Mouse (Mus musculus): ENCODE data around the gene Ucp3. TPM values are rescaled to one million over a fixed set of nuclear protein-coding genes. Genes with fewer than 3 reads are reported as not detected.

Gene Ucp3
- polyA plus RNA-seq, 1 experiment from 2014 or later: not detected

GRCm38 (mm10) chr7:100463194-100463593 is 9.6 kb upstream of the Ucp3 start:
- Histone ChIP-seq H3K9ac (no peak overlapping the region), H3K27me3 (replicated peaks) (no peaks in the 10 kb centered on the region), H3K4me3 (no peak overlapping the region), H3K9me3 (no peaks in the 10 kb centered on the region), H3K27ac (no peak overlapping the region), H3K4me2 (no peak overlapping the region), H3K4me1 (no peaks in the 10 kb centered on the region), H3K36me3 (replicated peaks) (peaks cover 6% of the 10 kb centered on the region)
- WGBS: 87% methylated on average over 9 of the region's 9 CpGs
- no peak for ATAC-seq (replicated peaks)

GRCm38 (mm10) chr7:100463757-100464156 is 9.0 kb upstream of the Ucp3 start:
- WGBS: 92% methylated on average over 10 of the region's 10 CpGs
- Histone ChIP-seq H3K27ac (no peak overlapping the region), H3K9ac (no peak overlapping the region), H3K36me3 (replicated peaks) (peaks cover 6% of the 10 kb centered on the region), H3K9me3 (no peaks in the 10 kb centered on the region), H3K27me3 (replicated peaks) (no peaks in the 10 kb centered on the region), H3K4me2 (no peak overlapping the region), H3K4me3 (no peak overlapping the region), H3K4me1 (no peaks in the 10 kb centered on the region)
- no peak for ATAC-seq (replicated peaks)

- no peaks in the 10 kb centered on the region for H3K4me1 ChIP-seq
- H3K27me3 ChIP-seq (replicated peaks): no peaks in the 10 kb centered on the region
- H3K4me2 ChIP-seq: no peak overlapping the region
- no peak overlapping the region for H3K27ac ChIP-seq
- no peak overlapping the region for H3K9ac ChIP-seq
- no peaks in the 10 kb centered on the region for H3K9me3 ChIP-seq
- 96% methylated on average over 7 of the region's 7 CpGs for WGBS
- no peak for ATAC-seq (replicated peaks)
- H3K4me3 ChIP-seq: no peak overlapping the region
- H3K36me3 ChIP-seq (replicated peaks): peaks cover 11% of the 10 kb centered on the region
Observed at GRCm38 (mm10) chr7:100464248-100464647, 8.5 kb upstream of the Ucp3 start.

- Histone ChIP-seq H3K4me1 (no peaks in the 10 kb centered on the region), H3K27ac (no peak overlapping the region), H3K9ac (no peak overlapping the region), H3K27me3 (replicated peaks) (no peaks in the 10 kb centered on the region), H3K36me3 (replicated peaks) (peaks cover 11% of the 10 kb centered on the region; the same call in 1 of the 2 replicates), H3K9me3 (no peaks in the 10 kb centered on the region), H3K4me3 (no peak overlapping the region), H3K4me2 (no peak overlapping the region)
- WGBS: 91% methylated on average over 4 of the region's 4 CpGs
- no peak for ATAC-seq (replicated peaks)
Observed at GRCm38 (mm10) chr7:100465248-100465647, 7.5 kb upstream of the Ucp3 start.

GRCm38 (mm10) chr7:100465656-100466309 is 7.0 kb upstream of the Ucp3 start:
- no peaks in the 10 kb centered on the region for H3K27me3 ChIP-seq (replicated peaks)
- H3K9ac ChIP-seq: no peak overlapping the region
- H3K36me3 ChIP-seq (replicated peaks): peaks cover 11% of the 10 kb centered on the region; the same call in 1 of the 2 replicates
- no peaks in the 10 kb centered on the region for H3K9me3 ChIP-seq
- H3K4me3 ChIP-seq: no peak overlapping the region
- no peaks in the 10 kb centered on the region for H3K4me1 ChIP-seq
- no peak overlapping the region for H3K27ac ChIP-seq
- no peak overlapping the region for H3K4me2 ChIP-seq
- 78% methylated on average over 5 of the region's 5 CpGs for WGBS
- ATAC-seq (replicated peaks): no peak

DNA sequence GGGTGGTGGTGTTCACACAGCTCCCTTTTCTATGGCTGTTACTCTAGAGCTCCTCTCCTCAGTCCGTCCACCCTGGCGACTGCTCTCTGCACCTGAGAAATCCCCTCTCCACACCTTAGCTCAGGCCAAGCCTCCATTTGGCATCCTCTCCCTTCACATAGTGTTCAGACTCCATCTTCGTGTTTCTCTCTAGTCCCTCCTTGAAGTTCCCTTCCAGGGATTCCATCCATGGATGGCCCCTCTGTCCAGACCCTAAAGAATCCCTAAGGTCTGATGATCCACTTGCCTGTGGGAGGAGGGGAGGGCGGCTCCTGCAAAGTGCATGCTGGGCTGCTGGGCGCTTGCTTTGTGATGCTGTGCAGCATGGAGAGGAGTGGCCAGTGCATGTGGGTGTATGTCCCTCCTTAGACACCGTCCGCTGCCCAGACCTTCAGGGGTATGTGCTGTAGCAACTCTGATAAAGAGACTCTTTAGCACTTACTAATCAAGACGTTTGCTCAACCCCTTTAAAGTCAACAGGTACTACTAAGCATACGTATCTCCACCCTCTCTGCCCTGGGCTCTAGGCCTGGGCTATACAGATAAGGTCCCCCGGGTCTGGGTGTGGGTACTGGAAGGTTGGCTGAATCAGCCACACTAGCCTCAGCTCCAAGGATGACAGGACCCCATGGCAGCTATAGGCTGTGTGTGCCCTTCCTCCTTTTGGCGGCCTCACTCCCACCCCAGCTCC is 5.8 kb upstream of the Ucp3 start:
- no peak overlapping the region for H3K27ac ChIP-seq
- H3K9me3 ChIP-seq: no peaks in the 10 kb centered on the region
- ATAC-seq (replicated peaks): no peak
- no peaks in the 10 kb centered on the region for H3K4me1 ChIP-seq
- peaks cover 11% of the 10 kb centered on the region; the same call in 1 of the 2 replicates for H3K36me3 ChIP-seq (replicated peaks)
- H3K4me3 ChIP-seq: no peak overlapping the region
- WGBS: 92% methylated on average over 11 of the region's 11 CpGs
- H3K4me2 ChIP-seq: no peak overlapping the region
- H3K27me3 ChIP-seq (replicated peaks): no peaks in the 10 kb centered on the region
- no peak overlapping the region for H3K9ac ChIP-seq

GRCm38 (mm10) chr7:100468761-100469160 is 4.0 kb upstream of the Ucp3 start:
- H3K27me3 ChIP-seq (replicated peaks): no peaks in the 10 kb centered on the region
- H3K9ac ChIP-seq: no peak overlapping the region
- H3K36me3 ChIP-seq (replicated peaks): peaks cover 11% of the 10 kb centered on the region; the same call in 1 of the 2 replicates
- WGBS: 82% methylated on average over 6 of the region's 6 CpGs
- H3K9me3 ChIP-seq: no peaks in the 10 kb centered on the region
- no peak overlapping the region for H3K4me2 ChIP-seq
- no peak overlapping the region for H3K4me3 ChIP-seq
- no peak overlapping the region for H3K27ac ChIP-seq
- H3K4me1 ChIP-seq: no peaks in the 10 kb centered on the region
- no peak for ATAC-seq (replicated peaks)

DNA sequence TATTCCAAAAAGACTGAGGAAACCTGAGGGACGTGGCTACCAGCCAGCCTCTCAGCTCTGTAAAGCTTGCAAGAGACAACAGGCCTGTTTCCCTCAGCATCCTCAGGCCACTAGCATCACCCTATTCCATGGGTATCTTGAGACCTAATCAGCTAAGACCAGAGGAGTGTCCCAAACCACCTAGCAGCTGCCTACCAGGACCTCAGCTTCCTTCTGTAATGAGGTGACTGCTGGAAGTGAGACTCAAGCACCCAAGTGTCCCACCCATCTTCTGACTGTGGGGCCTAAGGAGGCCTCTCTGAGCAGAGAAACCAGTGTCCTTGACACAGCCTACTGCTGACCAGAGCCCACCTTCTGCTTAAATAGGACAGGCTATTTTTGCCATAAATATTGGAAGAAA is 3.3 kb upstream of the Ucp3 start:
- H3K9ac ChIP-seq: no peak overlapping the region
- no peaks in the 10 kb centered on the region for H3K9me3 ChIP-seq
- peaks cover 11% of the 10 kb centered on the region; the same call in 1 of the 2 replicates for H3K36me3 ChIP-seq (replicated peaks)
- no peak overlapping the region for H3K4me2 ChIP-seq
- H3K27me3 ChIP-seq (replicated peaks): no peaks in the 10 kb centered on the region
- H3K4me1 ChIP-seq: no peaks in the 10 kb centered on the region
- 87% methylated on average over 1 of the region's 1 CpGs for WGBS
- no peak overlapping the region for H3K27ac ChIP-seq
- no peak for ATAC-seq (replicated peaks)
- H3K4me3 ChIP-seq: no peak overlapping the region

- Histone ChIP-seq H3K36me3 (replicated peaks) (peaks cover 9% of the 10 kb centered on the region; the same call in 1 of the 2 replicates), H3K4me3 (no peak overlapping the region), H3K9ac (no peak overlapping the region), H3K4me2 (no peak overlapping the region), H3K27me3 (replicated peaks) (no peaks in the 10 kb centered on the region), H3K4me1 (no peaks in the 10 kb centered on the region), H3K9me3 (no peaks in the 10 kb centered on the region), H3K27ac (no peak overlapping the region)
- no peak for ATAC-seq (replicated peaks)
- 91% methylated on average over 11 of the region's 11 CpGs for WGBS
Observed at GRCm38 (mm10) chr7:100470796-100471406, 1.9 kb upstream of the Ucp3 start.

GRCm38 (mm10) chr7:100471407-100471797 is 1.4 kb upstream of the Ucp3 start:
- Histone ChIP-seq H3K36me3 (replicated peaks) (peaks cover 9% of the 10 kb centered on the region; the same call in 1 of the 2 replicates), H3K9me3 (no peaks in the 10 kb centered on the region), H3K4me2 (no peak overlapping the region), H3K27me3 (replicated peaks) (no peaks in the 10 kb centered on the region), H3K27ac (no peak overlapping the region), H3K4me3 (no peak overlapping the region), H3K9ac (no peak overlapping the region), H3K4me1 (no peaks in the 10 kb centered on the region)
- WGBS: 92% methylated on average over 1 of the region's 1 CpGs
- ATAC-seq (replicated peaks): no peak

DNA sequence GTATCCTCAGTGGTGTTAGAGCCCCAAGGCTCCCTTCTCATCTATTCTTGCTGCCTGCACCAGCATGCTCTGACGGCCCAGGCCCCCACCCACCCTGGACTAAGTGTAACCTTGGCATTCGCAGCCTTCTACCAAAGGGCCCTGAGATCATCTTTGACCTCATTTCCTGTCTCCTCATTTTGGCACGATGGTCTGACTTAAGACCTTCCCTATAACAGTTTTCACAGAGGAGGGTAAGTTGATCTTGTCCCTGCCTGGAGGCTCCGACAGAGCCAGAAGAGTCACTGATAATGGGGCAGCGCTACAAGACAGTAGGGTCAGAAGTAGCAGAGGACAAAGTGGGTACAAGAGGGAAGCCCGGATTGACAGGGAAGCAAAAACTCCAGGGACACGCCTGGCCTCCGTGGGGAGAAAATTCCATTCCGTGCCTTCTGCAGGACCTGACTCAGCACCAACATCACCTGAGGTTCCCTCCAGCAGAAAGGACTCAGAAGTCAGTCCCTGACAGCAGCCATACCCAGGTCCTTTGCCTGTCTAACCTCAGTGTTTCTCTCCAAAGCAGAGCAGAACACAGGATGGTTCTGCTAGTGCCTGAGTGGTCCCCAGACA is 1.2 kb downstream of the Ucp3 start:
- H3K9ac ChIP-seq: no peak overlapping the region
- H3K4me3 ChIP-seq: no peak overlapping the region
- no peak for ATAC-seq (replicated peaks)
- no peaks in the 10 kb centered on the region for H3K9me3 ChIP-seq
- WGBS: 91% methylated on average over 9 of the region's 9 CpGs
- peaks cover 7% of the 10 kb centered on the region; the same call in 1 of the 2 replicates for H3K36me3 ChIP-seq (replicated peaks)
- H3K27ac ChIP-seq: no peak overlapping the region
- no peak overlapping the region for H3K4me2 ChIP-seq
- H3K27me3 ChIP-seq (replicated peaks): no peaks in the 10 kb centered on the region
- no peaks in the 10 kb centered on the region for H3K4me1 ChIP-seq

DNA sequence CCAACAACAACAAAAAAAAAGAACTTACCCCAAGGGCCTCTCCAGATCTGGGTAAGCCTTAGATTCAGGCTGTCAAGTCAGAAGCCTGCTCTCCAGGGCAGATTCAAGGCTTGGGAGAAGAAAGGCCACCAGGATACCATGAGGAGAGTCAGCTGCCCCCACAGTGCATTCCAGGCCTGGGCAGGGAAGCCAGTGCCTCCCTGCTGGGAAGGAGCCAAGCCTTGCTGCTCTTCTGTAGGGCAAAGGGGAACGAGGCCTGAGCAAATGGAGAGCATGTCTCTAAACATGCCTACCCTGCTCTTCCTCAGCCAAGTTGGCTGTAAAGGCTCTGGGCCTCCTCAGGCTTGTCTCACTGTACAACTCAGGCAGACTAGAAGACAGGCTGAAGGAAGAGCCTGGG is 1.9 kb downstream of the Ucp3 start:
- H3K36me3 ChIP-seq (replicated peaks): 0 out of 2 replicates have a peak, but pooled peaks cover under 1% of the 10 kb centered on the region
- H3K9me3 ChIP-seq: no peaks in the 10 kb centered on the region
- WGBS: 68% methylated on average over 1 of the region's 1 CpGs
- no peak overlapping the region for H3K27ac ChIP-seq
- no peak overlapping the region for H3K4me2 ChIP-seq
- no peaks in the 10 kb centered on the region for H3K4me1 ChIP-seq
- no peak overlapping the region for H3K4me3 ChIP-seq
- H3K27me3 ChIP-seq (replicated peaks): no peaks in the 10 kb centered on the region
- no peak overlapping the region for H3K9ac ChIP-seq
- ATAC-seq (replicated peaks): no peak
